Mouse (Mus musculus) cortical plate, adult 2 months (tissue): ENCODE results near the gene Crkl. TPM values are rescaled to one million over a fixed set of nuclear protein-coding genes. Genes with fewer than 3 reads are reported as not detected.
"Not testable (repeated sequence)": the region's sequence is repeated elsewhere in the genome, so short reads cannot be mapped to it uniquely, and the experiment has no call there.

Experiments
- H3K27ac ChIP-seq: fragments of 200-500 bp; 2 replicates; pipeline ENCODE4 v1.5.1; 2012; ENCODE audit warnings: low read length, control low read depth, inconsistent platforms; ENCODE audit not compliant: insufficient read depth
- H3K4me1 ChIP-seq: fragments of 200-500 bp; 2 replicates; pipeline ENCODE4 v1.6.1; 2011; ENCODE audit warnings: low read length; ENCODE audit not compliant: control insufficient read depth, insufficient read depth
- H3K4me3 ChIP-seq: fragments of 200-500 bp; 2 replicates; pipeline ENCODE4 v1.5.1; 2011; ENCODE audit warnings: mild to moderate bottlenecking, low read length, control low read depth; ENCODE audit not compliant: insufficient read depth
- CTCF ChIP-seq: fragments of 200-500 bp; IDR thresholded peaks from 2 replicates; pipeline ENCODE4 v1.5.1; 2011; ENCODE audit warnings: mild to moderate bottlenecking, control low read depth, low read length; ENCODE audit not compliant: insufficient read depth; ENCODE audit errors: extremely low read depth
- POLR2A ChIP-seq: fragments of 200-500 bp; IDR thresholded peaks from 2 replicates; pipeline ENCODE4 v1.6.1; 2011; ENCODE audit warnings: mild to moderate bottlenecking, low read length, control low read depth; ENCODE audit not compliant: insufficient read depth; ENCODE audit errors: extremely low read depth
- polyA plus RNA-seq: library from polyadenylated mRNA; depleted of rRNA; stranded (reverse); fragments of >200 nt; gene quantifications from 2 replicates; pipeline ENCODE4 v1.2.3, GENCODE M21; 2012

Crkl gene
- polyA plus RNA-seq, 1 experiment, result 22.8 TPM

- TF ChIP-seq POLR2A, result no peak
- no peak for TF ChIP-seq CTCF
- Histone ChIP-seq H3K4me3 (no peak overlapping the region), H3K27ac (no peak overlapping the region), H3K4me1 (no peaks in the 10 kb centered on the region)
Observed at GRCm38 (mm10) chr16:17502681-17503080, 50.9 kb downstream of the Crkl start.

GRCm38 (mm10) chr16:17507018-17507552, 55.3 kb downstream of the Crkl start:
- H3K27ac ChIP-seq, result no peak overlapping the region
- H3K4me1 ChIP-seq, result peaks cover 5% of the 10 kb centered on the region; the same call in 1 of the 2 replicates
- H3K4me3 ChIP-seq, result no peak overlapping the region
- TF ChIP-seq CTCF, result no peak

GRCm38 (mm10) chr16:17508031-17508430, 56.2 kb downstream of the Crkl start:
- H3K4me1 ChIP-seq, H3K27ac ChIP-seq: not testable (repeated sequence)
- H3K4me3 ChIP-seq, result peak overlapping the region; percentile 64

- peak within 1 kb of the TSS; percentile 64 for H3K4me3 ChIP-seq
- TF ChIP-seq POLR2A, result peak; percentile 59; the same call in 1 of the 2 replicates
- no peak for TF ChIP-seq CTCF
- peak within 1 kb of the TSS; percentile 77 for H3K27ac ChIP-seq
- H3K4me1 ChIP-seq, result peaks cover 5% of the 10 kb centered on the region; the same call in 1 of the 2 replicates
Observed at GRCm38 (mm10) chr16:17508546-17509239, 56.9 kb downstream of the Crkl start, which contains the start of gene Lztr1. Lztr1 (plus strand) TSS chr16:17508688.

- no peak for TF ChIP-seq CTCF
- TF ChIP-seq POLR2A, result no peak
- 0 out of 2 replicates have a peak overlapping the region, but pooled peaks have one; percentile 1 for H3K27ac ChIP-seq
- peaks cover 5% of the 10 kb centered on the region; the same call in 1 of the 2 replicates for H3K4me1 ChIP-seq
- H3K4me3 ChIP-seq, result peak overlapping the region; percentile 64
Observed at GRCm38 (mm10) chr16:17509240-17509597, 57.4 kb downstream of the Crkl start.

GRCm38 (mm10) chr16:17510143-17510542, 58.4 kb downstream of the Crkl start:
- H3K4me1 ChIP-seq, result peaks cover 5% of the 10 kb centered on the region; the same call in 1 of the 2 replicates
- H3K27ac ChIP-seq, result no peak overlapping the region
- TF ChIP-seq CTCF (no peak), POLR2A (no peak)
- H3K4me3 ChIP-seq, result peak overlapping the region; percentile 64; the same call in 1 of the 2 replicates

GRCm38 (mm10) chr16:17510686-17511085, 58.9 kb downstream of the Crkl start:
- peaks cover 5% of the 10 kb centered on the region; the same call in 1 of the 2 replicates for H3K4me1 ChIP-seq
- TF ChIP-seq POLR2A (no peak), CTCF (no peak)
- no peak overlapping the region for H3K4me3 ChIP-seq
- H3K27ac ChIP-seq, result no peak overlapping the region

GRCm38 (mm10) chr16:17511431-17511830, 59.6 kb downstream of the Crkl start:
- H3K27ac ChIP-seq, result no peak overlapping the region
- peaks cover 5% of the 10 kb centered on the region; the same call in 1 of the 2 replicates for H3K4me1 ChIP-seq
- TF ChIP-seq CTCF (no peak), POLR2A (no peak)
- no peak overlapping the region for H3K4me3 ChIP-seq

GRCm38 (mm10) chr16:17518910-17519309, 67.1 kb downstream of the Crkl start:
- no peak overlapping the region for H3K4me3 ChIP-seq
- no peak overlapping the region for H3K27ac ChIP-seq
- no peak for TF ChIP-seq POLR2A
- TF ChIP-seq CTCF, result no peak
- H3K4me1 ChIP-seq, result no peaks in the 10 kb centered on the region

GRCm38 (mm10) chr16:17524156-17524555, 72.4 kb downstream of the Crkl start:
- Histone ChIP-seq H3K27ac (no peak overlapping the region), H3K4me3 (no peak overlapping the region), H3K4me1 (no peaks in the 10 kb centered on the region)
- TF ChIP-seq CTCF (no peak), POLR2A (no peak)

GRCm38 (mm10) chr16:17525524-17525923, 73.7 kb downstream of the Crkl start:
- Histone ChIP-seq H3K27ac (no peak overlapping the region), H3K4me3 (no peak overlapping the region), H3K4me1 (peaks cover 2% of the 10 kb centered on the region; the same call in 1 of the 2 replicates)
- TF ChIP-seq POLR2A, result no peak
- no peak for TF ChIP-seq CTCF
